Mouse (Mus musculus) myocyte (in vitro differentiated cells): ENCODE measurements at regions not wholly inside any gene's neighbourhood (a gene's known extent, or its start where the extent isn't known, plus 50 kb on each side); places are given as distances from the start of the nearest gene placed in this dataset.

Source experiments
- CEBPB ChIP-seq: IDR thresholded peaks from 2 replicates; pipeline ENCODE4 v1.6.1; 2011; ENCODE audit warnings: mild to moderate bottlenecking, moderate library complexity; ENCODE audit not compliant: poor library complexity, insufficient read depth, severe bottlenecking
- E2F4 ChIP-seq: IDR thresholded peaks from one replicate; pipeline ENCODE4 v1.6.1; 2011; ENCODE audit warnings: mild to moderate bottlenecking, control low read depth, moderate library complexity; ENCODE audit not compliant: insufficient read depth
- MAX ChIP-seq: IDR thresholded peaks from one replicate; pipeline ENCODE4 v1.6.1; 2011; ENCODE audit warnings: low read depth, mild to moderate bottlenecking, control low read depth
- MYOD1 ChIP-seq, 3 experiments: IDR thresholded peaks; one replicate each; pipeline ENCODE4 v1.6.1; 2011; ENCODE audit warnings: control low read depth in 2 of 3, low read depth in 2 of 3, mild to moderate bottlenecking in 2 of 3, moderate library complexity in 1 of 3; ENCODE audit not compliant: insufficient read length in 2 of 3, control insufficient read depth in 1 of 3
- MYOG ChIP-seq, 3 experiments: IDR thresholded peaks; one replicate each; pipeline ENCODE4 v1.6.1; 2011; ENCODE audit warnings: control low read depth in 2 of 3, low read depth in 2 of 3, mild to moderate bottlenecking in 2 of 3; ENCODE audit not compliant: insufficient read length in 2 of 3, control insufficient read depth in 1 of 3, insufficient read depth in 1 of 3
- POLR2A ChIP-seq: IDR thresholded peaks from one replicate; pipeline ENCODE4 v1.6.1; 2011; ENCODE audit warnings: low read depth, mild to moderate bottlenecking, control low read depth, moderate library complexity; ENCODE audit not compliant: insufficient read length
- SRF ChIP-seq: IDR thresholded peaks from one replicate; pipeline ENCODE4 v1.6.1; 2011; ENCODE audit warnings: low read depth; ENCODE audit not compliant: control insufficient read depth, insufficient read length
- TCF12 ChIP-seq: IDR thresholded peaks from one replicate; pipeline ENCODE4 v1.6.1; 2011; ENCODE audit warnings: mild to moderate bottlenecking, control low read depth; ENCODE audit not compliant: poor library complexity, insufficient read depth, severe bottlenecking
- TCF3 ChIP-seq: IDR thresholded peaks from one replicate; pipeline ENCODE4 v1.6.1; 2011; ENCODE audit warnings: low read depth, control low read depth; ENCODE audit not compliant: insufficient read length
- USF1 ChIP-seq: IDR thresholded peaks from one replicate; pipeline ENCODE4 v1.6.1; 2011; ENCODE audit warnings: low read depth, mild to moderate bottlenecking, control low read depth, moderate library complexity

- TF ChIP-seq E2F4: no peak
- no peak for TF ChIP-seq POLR2A
- TF ChIP-seq MYOG (IDR thresholded peaks at IDR 0.05; ENCODE audit: control insufficient read depth in 1 of 3, insufficient read depth in 1 of 3, insufficient read length in 2 of 3, low read depth in 2 of 3): no peak
- TF ChIP-seq MYOD1 (IDR thresholded peaks at IDR 0.05; ENCODE audit: control insufficient read depth in 1 of 3, insufficient read length in 2 of 3, low read depth in 2 of 3): no peak
- no peak for TF ChIP-seq USF1
- TF ChIP-seq MAX: no peak
- no peak for TF ChIP-seq SRF
- no peak for TF ChIP-seq CEBPB
- TF ChIP-seq TCF12: no peak
- TF ChIP-seq TCF3: no peak
Observed at GRCm38 (mm10) chr17:15291626-15292025, 85.0 kb downstream of the Dll1 start.
